Mouse (Mus musculus): Measurements from ENCODE around the gene Psmb3.
"Not testable (repeated sequence)": the region's sequence is repeated elsewhere in the genome, so short reads cannot be mapped to it uniquely, and the experiment has no call there.

Psmb3 gene

GRCm38 (mm10) chr11:97703039-97703826, at the start of gene Psmb3:
TSS of gene Psmb3 (plus strand) at chr11:97703399.
- peak; percentile 100 for DNase-seq (ENCODE audit: inconsistent ontology term)

GRCm38 (mm10) chr11:97654210-97654609, 49.0 kb upstream of the Psmb3 start:
- DNase-seq (ENCODE audit: inconsistent ontology term), result no peak

GRCm38 (mm10) chr11:97656269-97656971, 46.8 kb upstream of the Psmb3 start:
- no peak for DNase-seq (ENCODE audit: inconsistent ontology term)

GRCm38 (mm10) chr11:97657184-97657945, 45.8 kb upstream of the Psmb3 start:
- no peak for DNase-seq (ENCODE audit: inconsistent ontology term)

- DNase-seq (ENCODE audit: inconsistent ontology term), result not testable (repeated sequence)
Measured at GRCm38 (mm10) chr11:97657967-97658366, 45.2 kb upstream of the Psmb3 start.

GRCm38 (mm10) chr11:97658751-97659266, 44.4 kb upstream of the Psmb3 start:
- no peak for DNase-seq (ENCODE audit: inconsistent ontology term)

- peak; percentile 10 for DNase-seq (ENCODE audit: inconsistent ontology term)
Measured at GRCm38 (mm10) chr11:97659267-97659989, 43.8 kb upstream of the Psmb3 start.

- peak; percentile 86 for DNase-seq (ENCODE audit: inconsistent ontology term)
Measured at GRCm38 (mm10) chr11:97659990-97660714, 43.0 kb upstream of the Psmb3 start.

- no peak for DNase-seq (ENCODE audit: inconsistent ontology term)
Measured at GRCm38 (mm10) chr11:97660734-97661647, 42.2 kb upstream of the Psmb3 start.

GRCm38 (mm10) chr11:97661648-97662133, 41.5 kb upstream of the Psmb3 start:
- peak; percentile 37 for DNase-seq (ENCODE audit: inconsistent ontology term)

GRCm38 (mm10) chr11:97662207-97662892, 40.8 kb upstream of the Psmb3 start:
- DNase-seq (ENCODE audit: inconsistent ontology term), result no peak

GRCm38 (mm10) chr11:97662893-97663527, 40.2 kb upstream of the Psmb3 start, which contains the start of gene Mllt6:
TSS of gene Mllt6 (plus strand) at chr11:97663414.
- DNase-seq (ENCODE audit: inconsistent ontology term), result peak; percentile 90

- peak; percentile 29 for DNase-seq (ENCODE audit: inconsistent ontology term)
Measured at GRCm38 (mm10) chr11:97663528-97664338, 39.5 kb upstream of the Psmb3 start.

- no peak for DNase-seq (ENCODE audit: inconsistent ontology term)
Measured at GRCm38 (mm10) chr11:97664339-97664665, 38.9 kb upstream of the Psmb3 start.

GRCm38 (mm10) chr11:97664771-97665240, 38.4 kb upstream of the Psmb3 start:
- DNase-seq (ENCODE audit: inconsistent ontology term), result peak; percentile 33

- no peak for DNase-seq (ENCODE audit: inconsistent ontology term)
Measured at GRCm38 (mm10) chr11:97665431-97665830, 37.8 kb upstream of the Psmb3 start.

GRCm38 (mm10) chr11:97666221-97666620, 37.0 kb upstream of the Psmb3 start:
- DNase-seq (ENCODE audit: inconsistent ontology term), result no peak

Measured in Muller cell, postnatal 12 days (primary cell).